ENCODE assay signal across 10 mouse cellular contexts in the genomic region with DNA sequence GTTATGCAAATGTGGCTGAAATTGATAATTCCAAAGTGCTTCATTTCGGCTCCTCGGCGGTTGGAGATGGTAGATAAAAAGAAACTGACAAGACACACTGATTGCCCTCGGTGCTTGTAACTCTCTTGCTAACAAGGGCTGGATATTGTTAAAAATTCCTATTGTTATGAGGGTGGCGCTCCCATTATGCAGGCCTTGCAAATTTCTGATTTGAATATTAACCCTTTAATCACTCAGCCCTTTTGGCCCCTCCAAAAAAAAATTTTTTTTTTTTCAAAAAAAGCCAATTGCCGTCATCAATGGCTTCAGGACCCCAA.
DNase-seq lines count a peak whose midpoint lies in the region; ATAC-seq and TF ChIP-seq lines count a peak whose summit lies in the region.
"Had no signal": no experiment of that assay in that cellular context is flagged by ENCODE, and none has a peak within 500 bp of the region (broad histone marks: within the 10 kb centered on the region; RNA-seq: fewer than 3 reads in every experiment).

No protein-coding gene starts in this region.

- 14% methylated on average over 6 of the region's 6 CpGs for WGBS in heart, embryonic 12.5 days
- whole genome bisulfite sequencing in hindbrain, embryonic 11.5 days, result 2% methylated on average over 6 of the region's 6 CpGs
- WGBS in liver, embryonic 15.5 days (ENCODE audit: insufficient replicate concordance), result 7% methylated on average over 6 of the region's 6 CpGs

- no peak overlapping the region for H3K27ac ChIP-seq in heart, embryonic 12.5 days (ENCODE audit: poor library complexity, severe bottlenecking)
- H3K27ac ChIP-seq in hindbrain, embryonic 11.5 days (ENCODE audit: low read depth, low read length), result 0 out of 2 replicates have a peak overlapping the region, but pooled peaks have one; percentile 27
- H3K27ac ChIP-seq in liver, embryonic 15.5 days (replicated peaks), result no peak overlapping the region

- H3K4me2 ChIP-seq in heart, embryonic 12.5 days, result peak overlapping the region; percentile 56
- H3K4me2 ChIP-seq in hindbrain, embryonic 11.5 days (replicated peaks; ENCODE audit: low read depth, low read length), result peak overlapping the region; percentile 28
- H3K4me2 ChIP-seq in liver, embryonic 15.5 days, result 0 out of 2 replicates have a peak overlapping the region, but pooled peaks have one; percentile 3

- no peak overlapping the region for H3K9ac ChIP-seq in heart, embryonic 12.5 days
- H3K9ac ChIP-seq in hindbrain, embryonic 11.5 days (ENCODE audit: low read depth, low read length), result no peak overlapping the region
- no peak overlapping the region for H3K9ac ChIP-seq in liver, embryonic 15.5 days

- TF ChIP-seq POLR2A in brain, embryonic 14.5 days (IDR thresholded peaks at IDR 0.05; ENCODE audit: borderline replicate concordance, extremely low read depth, insufficient read depth, insufficient read length, poor library complexity, severe bottlenecking), result no peak

- peaks cover 7% of the 10 kb centered on the region for H3K4me1 ChIP-seq in heart, embryonic 12.5 days (replicated peaks)
- 0 out of 2 replicates have a peak, but pooled peaks cover 10% of the 10 kb centered on the region for H3K4me1 ChIP-seq in hindbrain, embryonic 11.5 days (replicated peaks; ENCODE audit: control insufficient read depth, insufficient read depth, low read length)
- H3K4me1 ChIP-seq in liver, embryonic 15.5 days (replicated peaks), result no peaks in the 10 kb centered on the region

- H3K9me3 ChIP-seq in heart, embryonic 12.5 days (replicated peaks), result no peaks in the 10 kb centered on the region
- no peaks in the 10 kb centered on the region for H3K9me3 ChIP-seq in hindbrain, embryonic 11.5 days (ENCODE audit: control insufficient read depth, low read length)
- H3K9me3 ChIP-seq in liver, embryonic 15.5 days (replicated peaks), result no peaks in the 10 kb centered on the region

- no peak for DNase-seq in heart, adult 18-20 months
- peak; percentile 88 for DNase-seq in brain, embryonic 14.5 days (ENCODE audit: low read depth)
- DNase-seq in hindbrain, embryonic 11.5 days (ENCODE audit: low spot score), result no peak
- DNase-seq in gastrocnemius, postnatal 25 days, result no peak
- no peak for DNase-seq in frontal cortex, postnatal 25 days (ENCODE audit: low spot score in 2 of 2)
- DNase-seq: cerebellum, adult 9-11 months; heart, postnatal 10 days had no signal

- ATAC-seq in heart, embryonic 12.5 days (ENCODE audit: insufficient number of reproducible peaks, low FRiP score), result no peak
- ATAC-seq in hindbrain, embryonic 11.5 days (ENCODE audit: low FRiP score), result peak; percentile 41; the same call in 1 of the 2 replicates
- no peak for ATAC-seq in liver, embryonic 15.5 days (ENCODE audit: insufficient read depth)
- ATAC-seq in granulocyte monocyte progenitor cell, adult 5-6 weeks (replicated peaks; ENCODE audit: poor library complexity, severe bottlenecking), result no peak

- TF ChIP-seq CTCF in brain, embryonic 14.5 days (IDR thresholded peaks at IDR 0.05; ENCODE audit: borderline replicate concordance, extremely low read depth, insufficient read depth, insufficient read length), result no peak

- H3K4me3 ChIP-seq in heart, embryonic 12.5 days, result peak overlapping the region; percentile 29
- H3K4me3 ChIP-seq in hindbrain, embryonic 11.5 days (ENCODE audit: low read depth, low read length), result peak overlapping the region; percentile 16; the same call in 1 of the 2 replicates
- H3K4me3 ChIP-seq in liver, embryonic 15.5 days (replicated peaks), result no peak overlapping the region

- H3K27me3 ChIP-seq in heart, embryonic 12.5 days (replicated peaks), result peaks cover 62% of the 10 kb centered on the region
- H3K27me3 ChIP-seq in hindbrain, embryonic 11.5 days (ENCODE audit: control insufficient read depth, insufficient read depth, low read length), result peaks cover 13% of the 10 kb centered on the region; the same call in 1 of the 2 replicates
- peaks cover 58% of the 10 kb centered on the region for H3K27me3 ChIP-seq in liver, embryonic 15.5 days

- no peaks in the 10 kb centered on the region for H3K36me3 ChIP-seq in heart, embryonic 12.5 days
- H3K36me3 ChIP-seq in hindbrain, embryonic 11.5 days (ENCODE audit: control insufficient read depth, insufficient read depth, low read length), result no peaks in the 10 kb centered on the region
- H3K36me3 ChIP-seq in liver, embryonic 15.5 days (replicated peaks), result no peaks in the 10 kb centered on the region

Comparison
In these comparisons a context has a peak if more than half of its experiments do, and no peak if none do; other contexts are left out.
1. H3K4me2 ChIP-seq: peak in every context shown above with its lines; median percentile 56 in heart, embryonic 12.5 days; 28 in hindbrain, embryonic 11.5 days; 3 in liver, embryonic 15.5 days.